Mouse (Mus musculus) lung, postnatal 14 days (tissue): ENCODE data around the gene Plekhh2.

Experiments used
- DNase-seq: peaks from one replicate; pipeline ENCODE4 v3.0.0; 2021

Gene Plekhh2

GRCm38 (mm10) chr17:84511682-84512515 lies at the start of gene Plekhh2:
Gene Plekhh2, plus strand, starts transcription at chr17:84511895.
- DNase-seq, result peak; percentile 86

GRCm38 (mm10) chr17:84465753-84466608 lies 45.7 kb upstream of the Plekhh2 start, which contains the start of gene Thada:
Gene Thada, minus strand, starts transcription at chr17:84466205.
- peak; percentile 98 for DNase-seq

- DNase-seq, result no peak
Observed at GRCm38 (mm10) chr17:84474312-84474711, 37.4 kb upstream of the Plekhh2 start.

- DNase-seq, result peak; percentile 16
Observed at GRCm38 (mm10) chr17:84477176-84477575, 34.5 kb upstream of the Plekhh2 start.

- no peak for DNase-seq
Observed at GRCm38 (mm10) chr17:84478276-84478675, 33.4 kb upstream of the Plekhh2 start.

- peak; percentile 53 for DNase-seq
Observed at GRCm38 (mm10) chr17:84480464-84481355, 31.0 kb upstream of the Plekhh2 start.

GRCm38 (mm10) chr17:84482831-84483230 lies 28.9 kb upstream of the Plekhh2 start:
- no peak for DNase-seq

- DNase-seq, result no peak
Observed at GRCm38 (mm10) chr17:84483673-84484320, 27.9 kb upstream of the Plekhh2 start.

- no peak for DNase-seq
Observed at GRCm38 (mm10) chr17:84487415-84487814, 24.3 kb upstream of the Plekhh2 start.

- DNase-seq, result peak; percentile 26
Observed at GRCm38 (mm10) chr17:84492255-84492880, 19.3 kb upstream of the Plekhh2 start.

- DNase-seq, result no peak
Observed at GRCm38 (mm10) chr17:84497026-84497425, 14.7 kb upstream of the Plekhh2 start.

GRCm38 (mm10) chr17:84497559-84497958 lies 14.1 kb upstream of the Plekhh2 start:
- no peak for DNase-seq

- DNase-seq, result no peak
Observed at GRCm38 (mm10) chr17:84497972-84498604, 13.6 kb upstream of the Plekhh2 start.

GRCm38 (mm10) chr17:84498639-84499038 lies 13.1 kb upstream of the Plekhh2 start:
- DNase-seq, result peak; percentile 55

GRCm38 (mm10) chr17:84502341-84502740 lies 9.4 kb upstream of the Plekhh2 start:
- DNase-seq, result no peak

- no peak for DNase-seq
Observed at GRCm38 (mm10) chr17:84505922-84506321, 5.8 kb upstream of the Plekhh2 start.

GRCm38 (mm10) chr17:84508736-84509135 lies 3.0 kb upstream of the Plekhh2 start:
- DNase-seq, result no peak

- DNase-seq, result no peak
Observed at GRCm38 (mm10) chr17:84509176-84509575, 2.5 kb upstream of the Plekhh2 start.

GRCm38 (mm10) chr17:84510355-84510754 lies 1.3 kb upstream of the Plekhh2 start:
- DNase-seq, result peak; percentile 19

- DNase-seq, result no peak
Observed at GRCm38 (mm10) chr17:84510961-84511639, 595 bp upstream of the Plekhh2 start.
